Mouse (Mus musculus) lung, adult 2 months (tissue): ENCODE results near the gene Daglb.

ENCODE experiments used
- CTCF ChIP-seq: fragments of 200-500 bp; IDR thresholded peaks from 2 replicates; pipeline ENCODE4 v1.5.1; 2011; ENCODE audit warnings: mild to moderate bottlenecking, low read length, control low read depth; ENCODE audit not compliant: insufficient read depth
- POLR2A ChIP-seq: fragments of 200-500 bp; IDR thresholded peaks from 2 replicates; pipeline ENCODE4 v1.6.1; 2011; ENCODE audit warnings: low read depth, mild to moderate bottlenecking, control low read depth, low read length, borderline replicate concordance; ENCODE audit errors: extremely low read depth

DNA sequence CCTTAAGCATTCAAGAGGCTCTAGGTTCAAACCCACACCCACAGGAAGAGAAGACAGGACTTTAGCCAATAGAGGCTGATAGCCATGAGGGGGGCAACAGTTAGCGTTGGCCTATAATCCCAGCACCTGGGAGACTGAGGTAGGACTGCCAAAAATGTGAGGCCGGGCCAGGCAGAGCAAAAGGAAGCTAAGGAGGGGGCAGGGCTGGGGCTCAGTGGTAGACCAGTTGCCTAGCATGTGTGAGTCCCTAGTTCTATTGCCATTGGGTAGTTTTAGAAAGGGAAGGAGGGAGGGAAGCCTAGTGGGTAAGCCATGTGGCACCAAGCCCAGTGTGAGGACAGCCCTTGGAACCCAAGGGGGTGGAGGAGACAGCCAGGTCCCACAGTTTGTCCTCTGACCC is 37.3 kb downstream of the Daglb start:
- TF ChIP-seq POLR2A, result no peak
- TF ChIP-seq CTCF, result no peak
